Comparison of ENCODE assay signal across 15 mouse cellular contexts in the genomic region with DNA sequence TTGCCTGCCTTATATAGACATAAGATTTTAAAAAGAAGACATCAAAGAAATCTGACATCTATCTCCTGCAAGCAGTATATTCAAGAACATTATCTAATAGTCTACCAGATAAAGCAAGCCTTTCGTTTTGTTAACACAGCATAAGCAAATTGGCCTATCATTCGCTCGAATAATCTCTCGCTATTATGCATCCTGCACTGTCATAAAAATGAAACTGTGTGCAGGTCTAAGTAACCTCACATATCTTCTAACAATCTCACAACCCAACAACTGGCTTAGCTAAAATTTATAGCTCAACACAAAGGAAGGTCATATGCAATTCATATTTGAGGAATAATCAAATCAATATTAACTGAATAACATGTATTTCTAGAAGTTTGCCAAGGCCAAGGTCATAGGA.
"Had no signal": no experiment of that assay in that cellular context is flagged by ENCODE, and none has a peak within 500 bp of the region (broad histone marks: within the 10 kb centered on the region; RNA-seq: fewer than 3 reads in every experiment).

No protein-coding gene starts in this region.

- H3K9me3 ChIP-seq: limb, embryonic 15.5 days; liver, embryonic 12.5 days; megakaryocyte, embryonic 14.5 days; neural tube, embryonic 15.5 days had no signal

- H3K4me3 ChIP-seq: limb, embryonic 15.5 days; liver, embryonic 12.5 days; megakaryocyte, embryonic 14.5 days; myocyte; neural tube, embryonic 15.5 days had no signal

- H3K36me3 ChIP-seq: limb, embryonic 15.5 days; liver, embryonic 12.5 days; neural tube, embryonic 15.5 days had no signal

- ATAC-seq: liver, embryonic 12.5 days had no signal

- H3K27me3 ChIP-seq: limb, embryonic 15.5 days; liver, embryonic 12.5 days; megakaryocyte, embryonic 14.5 days; neural tube, embryonic 15.5 days had no signal

- H3K4me1 ChIP-seq: limb, embryonic 15.5 days; liver, embryonic 12.5 days; megakaryocyte, embryonic 14.5 days; neural tube, embryonic 15.5 days had no signal

- DNase-seq: kidney, adult 11 months; kidney, adult 9 months; kidney, postnatal 36 days; lung, embryonic 14.5 days; lung, postnatal 14 days; right cerebral cortex, adult 18-20 months; right cerebral cortex, postnatal 25 days; thymus, postnatal 4 days had no signal

- H3K9ac ChIP-seq: limb, embryonic 15.5 days; liver, embryonic 12.5 days; lung, embryonic 14.5 days; neural tube, embryonic 15.5 days had no signal

- H3K4me2 ChIP-seq: limb, embryonic 15.5 days; liver, embryonic 12.5 days; lung, embryonic 14.5 days; neural tube, embryonic 15.5 days had no signal

- H3K27ac ChIP-seq: kidney, postnatal 0 days; limb, embryonic 15.5 days; liver, embryonic 12.5 days; macrophage; neural tube, embryonic 15.5 days had no signal
